Mouse (Mus musculus) liver, embryonic 16.5 days (tissue): ENCODE results near the gene Bcl2l13. TPM values are rescaled to one million over a fixed set of nuclear protein-coding genes. Genes with fewer than 3 reads are reported as not detected.
"Not testable (repeated sequence)": the region's sequence is repeated elsewhere in the genome, so short reads cannot be mapped to it uniquely, and the experiment has no call there.

Source experiments
- ATAC-seq: fragments of 200-750 bp; cut with Nextera tagmentation; 2 replicates; pipeline ENCODE4 v1.8.0; 2017; ENCODE audit warnings: low read depth, mild to moderate bottlenecking, moderate number of reproducible peaks, moderate library complexity
- H3K27ac ChIP-seq: fragments of 300-500 bp; sonication (generic); 2 replicates; pipeline ENCODE4 v1.5.1; 2014; ENCODE audit warnings: mild to moderate bottlenecking, low read length
- H3K27me3 ChIP-seq: fragments of 300-500 bp; sonication (generic); 2 replicates; pipeline ENCODE4 v1.6.1; 2014; ENCODE audit warnings: low read depth, low read length, mixed read lengths; ENCODE audit not compliant: control insufficient read depth, insufficient read depth
- H3K36me3 ChIP-seq: fragments of 300-500 bp; sonication (generic); 2 replicates; pipeline ENCODE4 v1.6.1; 2014; ENCODE audit warnings: mild to moderate bottlenecking; ENCODE audit not compliant: control insufficient read depth, insufficient read depth
- H3K4me1 ChIP-seq: fragments of 300-500 bp; sonication (generic); 2 replicates; pipeline ENCODE4 v1.6.1; 2014; ENCODE audit warnings: low read depth, low read length, mixed read lengths; ENCODE audit not compliant: control insufficient read depth
- H3K4me2 ChIP-seq: fragments of 300-500 bp; sonication (generic); 2 replicates; pipeline ENCODE4 v1.6.1; 2014; ENCODE audit warnings: low read depth, low read length, mixed read lengths
- H3K4me3 ChIP-seq: fragments of 300-500 bp; sonication (generic); 2 replicates; pipeline ENCODE4 v1.5.1; 2014; ENCODE audit warnings: low read depth, mild to moderate bottlenecking, low read length
- H3K9ac ChIP-seq: fragments of 300-500 bp; sonication (generic); 2 replicates; pipeline ENCODE4 v1.6.1; 2014; ENCODE audit warnings: low read depth, low read length
- H3K9me3 ChIP-seq: fragments of 300-500 bp; sonication (generic); replicated peaks from 2 replicates; pipeline ENCODE4 v1.6.1; 2016; ENCODE audit warnings: low read length; ENCODE audit not compliant: control insufficient read depth
- WGBS: fragments of 180-500 bp; shearing (Covaris S2); extraction: QIAGEN DNeasy Blood & Tissue Kit; methylation state at CpG from one replicate; pipeline ENCODE4 v1.1.7; 2014; ENCODE audit not compliant: insufficient replicate concordance; 5-methylcytosine and 5-hydroxymethylcytosine counted together
- polyA plus RNA-seq: library from polyadenylated mRNA; unstranded; fragments of >200 nt; fragmentation: Nextera tagmentation; extraction: Ambion mirVana; gene quantifications from 2 replicates; pipeline ENCODE4 v1.2.1, GENCODE M21; 2015

Gene Bcl2l13
- polyA plus RNA-seq, 1 experiment from 2014 or later, result 34.7 TPM

DNA sequence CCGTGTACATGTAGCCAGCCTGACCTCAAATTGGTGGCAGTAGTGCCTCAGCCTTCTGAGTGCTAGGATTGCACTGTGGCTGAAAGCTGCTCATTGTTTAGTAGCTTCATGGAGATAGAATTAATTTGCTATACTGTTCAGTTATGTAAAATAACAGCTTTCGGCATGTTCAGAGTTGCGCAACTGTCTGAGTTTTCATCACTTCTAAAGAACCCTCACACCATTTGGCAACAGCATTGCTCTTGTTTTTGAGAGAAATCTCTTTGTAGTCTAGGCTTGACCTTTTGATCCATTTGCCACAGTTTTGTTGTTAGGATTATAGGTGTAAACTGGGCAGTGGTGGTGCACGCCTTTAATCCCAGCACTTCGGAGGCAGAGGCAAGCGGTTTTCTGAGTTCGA, 4.2 kb downstream of the Bcl2l13 start:
- Histone ChIP-seq H3K27ac (peak overlapping the region; percentile 36; the same call in 1 of the 2 replicates), H3K36me3 (peaks cover 6% of the 10 kb centered on the region; the same call in 1 of the 2 replicates), H3K9me3 (no peaks in the 10 kb centered on the region), H3K9ac (no peak overlapping the region), H3K4me2 (no peak overlapping the region), H3K27me3 (no peaks in the 10 kb centered on the region), H3K4me3 (no peak overlapping the region), H3K4me1 (peaks cover 31% of the 10 kb centered on the region)
- WGBS, result 86% methylated on average over 7 of the region's 7 CpGs
- ATAC-seq, result no peak

DNA sequence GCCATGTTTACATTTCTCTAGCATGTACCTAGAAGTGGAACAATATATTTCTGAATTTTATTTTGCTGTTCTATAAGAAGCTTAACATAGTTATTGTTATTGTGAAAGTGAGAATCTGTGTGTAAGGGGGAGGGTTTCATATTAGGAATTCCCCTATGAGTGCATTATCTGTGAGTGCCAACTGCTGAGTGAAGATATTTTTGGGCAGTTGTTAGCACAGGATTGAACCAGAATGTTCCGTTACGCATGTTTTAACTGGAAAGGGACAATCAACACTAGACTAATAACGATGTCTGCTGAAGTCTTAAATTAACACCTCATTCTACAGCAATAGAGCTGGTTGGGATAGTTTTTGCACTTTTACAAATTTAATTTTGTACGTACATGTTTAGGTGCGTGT, 5.7 kb downstream of the Bcl2l13 start:
- Histone ChIP-seq H3K27me3 (no peaks in the 10 kb centered on the region), H3K4me1 (peaks cover 29% of the 10 kb centered on the region), H3K4me2 (peak overlapping the region; percentile 32), H3K9ac (0 out of 2 replicates have a peak overlapping the region, but pooled peaks have one; percentile 5), H3K4me3 (no peak overlapping the region), H3K9me3 (no peaks in the 10 kb centered on the region), H3K27ac (peak overlapping the region; percentile 1), H3K36me3 (peaks cover 6% of the 10 kb centered on the region; the same call in 1 of the 2 replicates)
- ATAC-seq, result peak; percentile 70
- WGBS, result 41% methylated on average over 5 of the region's 5 CpGs

DNA sequence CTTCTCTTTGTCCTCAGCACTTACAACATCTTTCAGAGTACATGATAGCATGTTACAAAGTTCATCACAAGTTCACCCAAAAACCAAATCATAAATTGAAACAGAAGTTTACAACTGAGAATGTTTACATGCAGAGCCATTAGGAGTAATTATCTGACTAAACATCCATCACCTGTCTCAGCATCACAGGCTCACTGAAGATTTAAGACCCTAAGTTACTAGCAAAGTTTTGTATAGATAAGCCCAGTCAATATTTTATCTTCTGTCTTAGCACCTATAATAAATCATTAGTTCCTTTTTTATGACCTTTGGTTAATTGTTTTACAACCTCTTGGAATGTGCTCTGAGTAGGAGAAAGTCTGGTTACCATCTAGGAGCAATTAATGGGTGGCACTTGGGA, 14.7 kb downstream of the Bcl2l13 start:
- H3K4me3 ChIP-seq, H3K4me1 ChIP-seq, H3K4me2 ChIP-seq, H3K9ac ChIP-seq, ATAC-seq, H3K9me3 ChIP-seq, H3K27me3 ChIP-seq, H3K27ac ChIP-seq: not testable (repeated sequence)
- peaks cover 20% of the 10 kb centered on the region for H3K36me3 ChIP-seq

DNA sequence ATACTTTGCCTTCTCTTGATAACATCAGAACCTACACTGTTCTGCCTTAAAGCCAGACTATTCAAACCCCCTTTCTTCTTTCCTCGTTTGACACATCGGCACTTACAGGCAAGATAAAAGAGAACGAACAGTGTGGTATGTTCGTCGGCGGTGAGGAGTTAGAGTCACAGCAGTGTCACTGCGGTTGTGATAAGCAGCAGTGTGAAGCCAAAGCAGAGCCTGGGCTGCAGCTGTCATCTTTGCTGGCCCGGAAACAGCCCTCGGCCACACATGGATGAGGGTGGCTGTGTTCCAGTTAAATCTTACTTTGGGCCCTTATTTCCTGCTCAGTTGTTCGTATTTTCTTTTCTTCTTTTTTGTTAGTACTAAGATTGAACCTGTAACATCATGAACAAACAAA, 18.4 kb downstream of the Bcl2l13 start:
- peak; percentile 86 for ATAC-seq
- Histone ChIP-seq H3K9me3 (no peaks in the 10 kb centered on the region), H3K27me3 (no peaks in the 10 kb centered on the region), H3K36me3 (peaks cover 18% of the 10 kb centered on the region), H3K4me2 (no peak overlapping the region), H3K4me3 (no peak overlapping the region), H3K27ac (peak overlapping the region; percentile 69), H3K9ac (no peak overlapping the region), H3K4me1 (peaks cover 16% of the 10 kb centered on the region)
- WGBS, result 22% methylated on average over 10 of the region's 10 CpGs

DNA sequence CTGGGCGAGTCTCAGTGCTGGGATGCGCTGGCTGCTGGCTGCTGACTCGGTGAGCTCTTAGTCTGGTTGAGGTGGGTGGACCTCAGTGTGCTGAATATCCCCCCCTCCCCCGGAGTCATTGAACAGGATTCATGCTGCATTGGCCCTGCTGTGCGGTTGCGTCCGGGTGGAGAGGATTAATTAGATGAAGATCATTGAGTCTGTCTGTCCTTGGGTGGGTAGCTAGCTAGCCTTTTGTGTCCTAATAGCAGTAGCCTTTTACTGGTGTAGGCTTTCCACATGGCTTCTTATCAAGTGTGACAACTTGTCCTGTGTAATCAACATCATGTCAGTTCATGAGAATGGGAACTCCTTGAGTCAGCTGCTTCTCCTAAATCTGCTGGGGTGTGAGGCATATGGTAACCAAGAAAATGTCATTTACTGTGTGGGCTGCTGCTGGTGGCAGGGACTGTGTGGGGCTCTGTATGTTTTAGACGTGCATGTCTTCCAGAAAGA, 22.3 kb downstream of the Bcl2l13 start:
- WGBS, result 80% methylated on average over 8 of the region's 8 CpGs
- Histone ChIP-seq H3K27me3 (no peaks in the 10 kb centered on the region), H3K27ac (no peak overlapping the region), H3K4me1 (peaks cover 18% of the 10 kb centered on the region), H3K9me3 (no peaks in the 10 kb centered on the region), H3K36me3 (peaks cover 20% of the 10 kb centered on the region), H3K9ac (no peak overlapping the region), H3K4me2 (no peak overlapping the region), H3K4me3 (no peak overlapping the region)
- no peak; the same call in 1 of the 2 replicates for ATAC-seq

DNA sequence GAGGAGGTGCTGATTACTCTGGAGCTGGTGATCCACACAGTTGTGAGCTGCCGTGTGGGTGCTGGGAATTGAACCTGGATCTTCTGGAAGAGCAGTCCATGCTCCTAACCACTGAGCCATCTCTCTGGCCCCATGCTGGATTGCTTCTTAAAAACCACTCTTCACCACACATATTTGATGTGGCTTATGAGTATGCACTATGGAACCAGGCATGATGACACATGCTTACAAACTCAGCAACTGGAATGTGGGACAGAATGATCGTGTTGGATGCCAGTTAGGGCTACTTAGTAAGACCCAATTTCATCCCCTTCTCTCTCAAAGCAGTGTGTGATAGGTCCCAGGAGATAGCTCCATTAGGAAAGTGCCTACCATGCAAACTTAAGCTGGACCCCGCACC, 24.1 kb downstream of the Bcl2l13 start:
- Histone ChIP-seq H3K36me3 (peaks cover 24% of the 10 kb centered on the region), H3K9me3 (no peaks in the 10 kb centered on the region), H3K27me3 (no peaks in the 10 kb centered on the region), H3K4me3 (no peak overlapping the region), H3K9ac (no peak overlapping the region), H3K4me2 (no peak overlapping the region), H3K27ac (no peak overlapping the region), H3K4me1 (peaks cover 10% of the 10 kb centered on the region)
- ATAC-seq, result no peak
- 85% methylated on average over 3 of the region's 3 CpGs for WGBS

DNA sequence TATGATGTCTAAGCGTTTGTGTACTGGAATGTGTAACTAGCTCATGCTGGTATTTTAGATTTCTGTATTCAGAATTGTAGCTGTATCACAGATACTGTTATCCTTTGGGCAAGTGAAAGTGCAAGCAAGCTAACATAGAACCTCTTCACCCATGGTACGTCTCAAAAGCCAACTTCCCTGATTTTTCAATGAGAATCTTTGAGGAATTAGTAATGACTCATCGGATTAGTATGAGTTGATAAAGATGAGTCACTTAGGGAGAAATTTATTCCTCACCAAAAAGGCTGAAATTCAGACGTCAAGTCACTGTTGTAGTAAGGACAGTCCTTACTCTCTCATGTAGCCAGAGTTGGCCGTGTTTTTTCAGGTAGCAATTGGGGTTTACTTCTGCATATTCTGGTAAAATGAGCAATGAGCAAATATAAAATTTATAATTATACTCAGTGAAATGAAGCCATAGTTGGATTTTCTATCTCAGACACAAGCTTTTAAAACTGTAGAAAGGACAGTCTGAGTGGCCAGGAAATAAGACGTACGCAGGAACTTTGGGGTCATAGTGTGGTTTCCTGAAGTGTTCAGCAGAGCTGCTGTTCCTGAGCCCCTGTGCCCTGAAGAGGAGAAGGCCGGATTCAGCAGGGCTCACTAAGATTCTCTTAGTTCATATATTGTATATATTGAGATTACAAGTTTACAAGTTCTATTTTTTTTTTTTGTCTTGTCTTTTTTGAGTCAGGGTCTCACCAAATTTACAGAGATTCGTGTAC, 30.2 kb downstream of the Bcl2l13 start:
- no peak overlapping the region for H3K4me3 ChIP-seq
- H3K4me1 ChIP-seq, result peaks cover 2% of the 10 kb centered on the region
- H3K36me3 ChIP-seq, result peaks cover 25% of the 10 kb centered on the region; the same call in 1 of the 2 replicates
- H3K9ac ChIP-seq, result no peak overlapping the region
- WGBS, result 52% methylated on average over 9 of the region's 9 CpGs
- ATAC-seq, result no peak
- H3K9me3 ChIP-seq, result no peaks in the 10 kb centered on the region
- no peaks in the 10 kb centered on the region for H3K27me3 ChIP-seq
- H3K27ac ChIP-seq, result no peak overlapping the region
- H3K4me2 ChIP-seq, result no peak overlapping the region

DNA sequence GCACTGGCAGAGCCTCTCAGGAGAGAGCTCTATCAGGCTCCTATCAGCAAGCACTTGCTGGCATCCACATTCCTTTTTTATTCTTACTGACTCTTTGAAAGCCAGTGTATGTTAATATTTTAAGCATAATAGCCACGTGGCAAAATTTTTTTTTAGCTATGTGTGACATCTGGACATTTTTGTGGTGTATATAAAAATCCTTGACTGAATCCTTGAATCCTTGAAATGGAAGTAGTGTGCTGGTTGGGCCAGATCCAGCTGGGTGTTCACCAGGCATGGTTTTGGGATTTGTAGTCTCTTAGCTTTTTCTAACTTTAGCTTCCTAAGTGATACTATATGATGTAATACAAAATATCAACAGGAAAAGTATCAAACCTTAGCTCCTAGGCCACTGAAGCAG, 32.8 kb downstream of the Bcl2l13 start:
- Histone ChIP-seq H3K36me3 (peaks cover 21% of the 10 kb centered on the region; the same call in 1 of the 2 replicates), H3K4me3 (no peak overlapping the region), H3K27ac (no peak overlapping the region), H3K4me1 (peaks cover 6% of the 10 kb centered on the region), H3K27me3 (no peaks in the 10 kb centered on the region), H3K9ac (no peak overlapping the region), H3K4me2 (no peak overlapping the region), H3K9me3 (no peaks in the 10 kb centered on the region)
- ATAC-seq, result no peak
- WGBS, result 68% methylated on average over 1 of the region's 1 CpGs

DNA sequence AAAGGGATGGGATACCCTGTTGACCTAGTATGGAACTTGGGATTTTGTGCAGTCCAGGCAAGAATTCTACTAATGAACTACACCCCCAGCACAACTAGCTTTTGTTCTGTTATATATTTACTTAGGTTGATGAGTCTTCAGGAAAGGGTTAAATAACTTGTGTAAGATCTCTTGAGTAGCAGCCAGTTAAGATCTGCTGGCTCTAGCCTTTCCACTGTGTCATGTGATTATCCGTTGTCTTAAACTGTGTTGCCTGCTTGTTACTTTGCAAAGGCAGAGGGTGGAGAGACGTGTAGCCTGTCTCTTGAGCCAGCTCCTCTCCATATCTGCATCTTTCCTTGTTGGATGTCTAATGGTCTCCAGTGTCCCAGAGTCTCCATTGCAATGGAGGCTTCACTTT, 35.3 kb downstream of the Bcl2l13 start:
- ATAC-seq, result no peak
- no peak overlapping the region for H3K9ac ChIP-seq
- H3K4me3 ChIP-seq, result no peak overlapping the region
- peaks cover 8% of the 10 kb centered on the region for H3K4me1 ChIP-seq
- no peaks in the 10 kb centered on the region for H3K27me3 ChIP-seq
- no peak overlapping the region for H3K4me2 ChIP-seq
- 70% methylated on average over 2 of the region's 2 CpGs for WGBS
- peaks cover 11% of the 10 kb centered on the region; the same call in 1 of the 2 replicates for H3K36me3 ChIP-seq
- no peak overlapping the region for H3K27ac ChIP-seq
- no peaks in the 10 kb centered on the region for H3K9me3 ChIP-seq
